Mouse (Mus musculus) heart, adult 18-20 months (tissue): ENCODE measurements around the gene Anxa11. TPM values are rescaled to one million over a fixed set of nuclear protein-coding genes. Genes with fewer than 3 reads are reported as not detected.
A peak's percentile ranks its signal among the peaks of the same experiment; 100 is the strongest.
"Not testable (repeated sequence)": the region's sequence is repeated elsewhere in the genome, so short reads cannot be mapped to it uniquely, and the experiment has no call there.

Experiments used
- DNase-seq, 2 experiments: peaks; one replicate each; pipeline ENCODE4 v3.0.0; 2021 to 2022; ENCODE audit warnings: mixed read lengths in 1 of 2
- long read RNA-seq, 2 experiments: library from polyadenylated mRNA; stranded (forward); transcript quantifications; one replicate each; pipeline ENCODE4 v2.0.0; 2021
- total RNA-seq, 2 experiments: library from RNA; stranded (reverse); gene quantifications; 2 replicates each; pipeline ENCODE4 v1.2.3; 2021

Gene Anxa11
- 10 to 100 TPM; 76.1 to 82.5 TPM for total RNA-seq
- long read RNA-seq, experiment 1, transcript Anxa11-201 (15 exons, 2,394 nt): major isoform, 72 of 82 reads
- long read RNA-seq, experiment 1, partial matches to known transcripts: 6 of 82 reads
- long read RNA-seq, experiment 1, other reads (novel, unspliced or antisense): 4 of 82 reads
- long read RNA-seq, experiment 2, transcript Anxa11-201 (15 exons, 2,394 nt): major isoform, 42 of 48 reads
- long read RNA-seq, experiment 2, partial matches to known transcripts: 6 of 48 reads
- long read RNA-seq, experiment 2, other reads (novel, unspliced or antisense): 0 of 48 reads

- DNase-seq: peak; percentile 92 to 95
These were observed at the start of gene Anxa11 for GRCm38 (mm10) chr14:25841991-25842687. Gene Anxa11, plus strand, starts transcription at chr14:25842156.

GRCm38 (mm10) chr14:25794331-25794730, 47.6 kb upstream of the Anxa11 start:
- no peak for DNase-seq

- no peak for DNase-seq
These were observed 46.9 kb upstream of the Anxa11 start for GRCm38 (mm10) chr14:25795067-25795466.

- peak; percentile 83 to 88 for DNase-seq
These were observed 46.3 kb upstream of the Anxa11 start for GRCm38 (mm10) chr14:25795561-25796174.

GRCm38 (mm10) chr14:25796619-25797018, 45.3 kb upstream of the Anxa11 start:
- DNase-seq: no peak

- DNase-seq: peak; percentile 89 to 97
These were observed 41.6 kb upstream of the Anxa11 start for GRCm38 (mm10) chr14:25800166-25800960.

GRCm38 (mm10) chr14:25802511-25802910, 39.4 kb upstream of the Anxa11 start:
- peak in 1 of 2 experiments; percentile 66 for DNase-seq

GRCm38 (mm10) chr14:25803246-25803809, 38.6 kb upstream of the Anxa11 start:
- DNase-seq: no peak

GRCm38 (mm10) chr14:25805871-25806270, 36.1 kb upstream of the Anxa11 start:
- DNase-seq: peak; percentile 67 to 75

- DNase-seq: no peak
These were observed 35.4 kb upstream of the Anxa11 start for GRCm38 (mm10) chr14:25806561-25806960.

- not testable (repeated sequence) for DNase-seq
These were observed 30.9 kb upstream of the Anxa11 start for GRCm38 (mm10) chr14:25811026-25811425.

GRCm38 (mm10) chr14:25814140-25814539, 27.8 kb upstream of the Anxa11 start:
- no peak for DNase-seq

- peak; percentile 69 to 80 for DNase-seq
These were observed 25.5 kb upstream of the Anxa11 start for GRCm38 (mm10) chr14:25816416-25816815.

GRCm38 (mm10) chr14:25822584-25822983, 19.4 kb upstream of the Anxa11 start:
- DNase-seq: no peak

GRCm38 (mm10) chr14:25824995-25825394, 17.0 kb upstream of the Anxa11 start:
- no peak for DNase-seq

GRCm38 (mm10) chr14:25825880-25826626, 15.9 kb upstream of the Anxa11 start:
- DNase-seq: no peak

- DNase-seq: no peak
These were observed 15.1 kb upstream of the Anxa11 start for GRCm38 (mm10) chr14:25826866-25827265.

GRCm38 (mm10) chr14:25831332-25831731, 10.6 kb upstream of the Anxa11 start:
- no peak for DNase-seq

- peak; percentile 78 to 85 for DNase-seq
These were observed 9.7 kb upstream of the Anxa11 start for GRCm38 (mm10) chr14:25832301-25832700.

GRCm38 (mm10) chr14:25838411-25838810, 3.5 kb upstream of the Anxa11 start:
- DNase-seq: no peak

GRCm38 (mm10) chr14:25839791-25840190, 2.2 kb upstream of the Anxa11 start:
- DNase-seq: no peak
